Mouse (Mus musculus): ENCODE measurements around the gene Olfr1469. TPM values are rescaled to one million over a fixed set of nuclear protein-coding genes. Genes with fewer than 3 reads are reported as not detected.

The Olfr1469 gene
- polyA plus RNA-seq (2017; shearing (Covaris generic)), result 0.26 TPM

GRCm38 (mm10) chr19:13407549-13407948, at the start of gene Olfr1469:
Olfr1469 (plus strand) TSS chr19:13407849.

GRCm38 (mm10) chr19:13361936-13362335, 45.7 kb upstream of the Olfr1469 start, which contains the start of gene Olfr1467:
Olfr1467 (plus strand) TSS chr19:13362236.

GRCm38 (mm10) chr19:13443109-13443508, 35.5 kb downstream of the Olfr1469 start, which contains the start of gene Olfr1471:
Olfr1471 (plus strand) TSS chr19:13443409.

DNA sequence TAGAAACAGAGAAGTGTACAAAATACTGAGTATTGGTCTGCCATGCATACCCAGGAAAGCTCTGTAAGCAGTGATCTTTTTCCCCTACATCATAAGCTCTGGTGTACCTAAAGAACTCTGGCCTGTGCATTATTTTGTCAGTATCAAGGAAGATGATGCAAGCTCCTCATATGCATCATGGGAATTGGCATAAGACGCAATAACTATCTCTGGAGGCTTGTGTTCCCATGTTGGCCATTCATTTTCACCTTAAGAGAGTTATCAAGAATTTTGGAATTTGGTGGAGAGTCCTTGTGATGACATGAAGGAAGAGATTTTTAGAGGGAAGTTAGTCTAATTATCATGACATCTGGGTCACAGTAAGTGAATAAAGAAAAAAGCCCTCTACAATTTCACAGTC, 48.3 kb downstream of the Olfr1469 start, which contains the start of gene Olfr1472:
Olfr1472 (minus strand) TSS at position 101 of the 400 bp plus-strand sequence.

Other genes starting within 250 kb of the Olfr1469 start
- not detected for gene Olfr1461, start 244.8 kb upstream of the Olfr1469 start, polyA plus RNA-seq (2017; shearing (Covaris generic))
- not detected for gene Olfr1462, start 222.1 kb upstream of the Olfr1469 start, polyA plus RNA-seq (2017; shearing (Covaris generic))
- not detected for gene Olfr1463, start 176.5 kb upstream of the Olfr1469 start, polyA plus RNA-seq (2017; shearing (Covaris generic))
- gene Olfr1465, start 92.3 kb upstream of the Olfr1469 start, polyA plus RNA-seq (2017; shearing (Covaris generic)), result not detected
- gene Olfr1466, start 69.0 kb upstream of the Olfr1469 start, polyA plus RNA-seq (2017; shearing (Covaris generic)), result not detected
- gene Olfr1467, start 45.6 kb upstream of the Olfr1469 start, polyA plus RNA-seq (2017; shearing (Covaris generic)), result 0.14 TPM
- not detected for gene Olfr1471, start 35.6 kb downstream of the Olfr1469 start, polyA plus RNA-seq (2017; shearing (Covaris generic))
- 0.27 TPM for gene Olfr1472, start 48.2 kb downstream of the Olfr1469 start, polyA plus RNA-seq (2017; shearing (Covaris generic))
- gene Olfr1474, start 61.7 kb downstream of the Olfr1469 start, polyA plus RNA-seq (2017; shearing (Covaris generic)), result not detected
- not detected for gene Olfr1475, start 72.3 kb downstream of the Olfr1469 start, polyA plus RNA-seq (2017; shearing (Covaris generic))
- gene Olfr1477, start 92.7 kb downstream of the Olfr1469 start, polyA plus RNA-seq (2017; shearing (Covaris generic)), result not detected
- not detected for gene Olfr1480, start 120.1 kb downstream of the Olfr1469 start, polyA plus RNA-seq (2017; shearing (Covaris generic))
- gene Olfr1484, start 175.7 kb downstream of the Olfr1469 start, polyA plus RNA-seq (2017; shearing (Covaris generic)), result not detected
- gene Olfr1487, start 209.5 kb downstream of the Olfr1469 start, polyA plus RNA-seq (2017; shearing (Covaris generic)), result not detected
- gene Olfr1489, start 223.8 kb downstream of the Olfr1469 start, polyA plus RNA-seq (2017; shearing (Covaris generic)), result not detected
- not detected for gene Olfr1490, start 243.2 kb downstream of the Olfr1469 start, polyA plus RNA-seq (2017; shearing (Covaris generic))